Mouse (Mus musculus) liver, embryonic 14.5 days (tissue): ENCODE measurements around the gene Vmn1r124. TPM values are rescaled to one million over a fixed set of nuclear protein-coding genes. Genes with fewer than 3 reads are reported as not detected.
"Not testable (repeated sequence)": the region's sequence is repeated elsewhere in the genome, so short reads cannot be mapped to it uniquely, and the experiment has no call there.

Experiments used
- ATAC-seq: fragments of 200-750 bp; cut with Nextera tagmentation; 2 replicates; pipeline ENCODE4 v1.8.0; 2017; ENCODE audit warnings: moderate number of reproducible peaks, mild to moderate bottlenecking, moderate library complexity; ENCODE audit not compliant: insufficient read depth
- DNase-seq, 3 experiments: peaks; one replicate each; pipeline ENCODE4 v3.0.0-alpha.2; 2012 to 2013; ENCODE audit warnings: low read depth in 3 of 3, low spot score in 3 of 3
- H3K27ac ChIP-seq: fragments of 300-500 bp; sonication (generic); 2 replicates; pipeline ENCODE4 v1.5.1; 2014; ENCODE audit warnings: moderate library complexity, mild to moderate bottlenecking, control low read depth, inconsistent platforms
- H3K27me3 ChIP-seq: fragments of 300-500 bp; sonication (generic); 2 replicates; pipeline ENCODE4 v1.6.1; 2014; ENCODE audit warnings: mild to moderate bottlenecking, low read length, moderate library complexity; ENCODE audit not compliant: control insufficient read depth, insufficient read depth
- H3K36me3 ChIP-seq: fragments of 300-500 bp; sonication (generic); replicated peaks from 2 replicates; pipeline ENCODE4 v1.6.1; 2014; ENCODE audit warnings: low read depth; ENCODE audit not compliant: control insufficient read depth, insufficient read depth
- H3K4me1 ChIP-seq, 2 experiments: fragments of 200-500 bp in 1 of 2; fragments of 300-500 bp in 1 of 2; sonication (generic) in 1 of 2; replicated peaks; 2 replicates each; pipeline ENCODE4 v1.6.1; 2012 to 2014; ENCODE audit warnings: antibody characterized with exemption in 1 of 2, inconsistent platforms in 1 of 2, low read length in 1 of 2; ENCODE audit not compliant: control insufficient read depth in 2 of 2, insufficient read depth in 2 of 2
- H3K4me2 ChIP-seq: fragments of 300-500 bp; sonication (generic); 2 replicates; pipeline ENCODE4 v1.6.1; 2014; ENCODE audit warnings: low read depth, mild to moderate bottlenecking, control low read depth, moderate library complexity
- H3K4me3 ChIP-seq, 2 experiments: fragments of 200-500 bp in 1 of 2; fragments of 300-500 bp in 1 of 2; sonication (generic) in 1 of 2; 2 replicates each; pipeline ENCODE4 v1.5.1; 2012 to 2014; ENCODE audit warnings: low read depth in 2 of 2, low read length in 2 of 2, mild to moderate bottlenecking in 2 of 2, control low read depth in 1 of 2, inconsistent platforms in 1 of 2, moderate library complexity in 1 of 2; ENCODE audit not compliant: insufficient read depth in 1 of 2
- H3K9ac ChIP-seq: fragments of 300-500 bp; sonication (generic); replicated peaks from 2 replicates; pipeline ENCODE4 v1.6.1; 2014; ENCODE audit warnings: mild to moderate bottlenecking, control low read depth, moderate library complexity
- H3K9me3 ChIP-seq: fragments of 300-500 bp; sonication (generic); 2 replicates; pipeline ENCODE4 v1.6.1; 2016; ENCODE audit warnings: low read length, mixed read lengths; ENCODE audit not compliant: control insufficient read depth
- WGBS: fragments of 180-500 bp; shearing (Covaris S2); extraction: QIAGEN DNeasy Blood & Tissue Kit; methylation state at CpG from one replicate; pipeline ENCODE4 v1.1.7; 2014; ENCODE audit not compliant: insufficient replicate concordance; 5-methylcytosine and 5-hydroxymethylcytosine counted together
- polyA plus RNA-seq, 2 experiments: library from polyadenylated mRNA; depleted of rRNA in 1 of 2; stranded (reverse) in 1 of 2; unstranded in 1 of 2; fragments of >200 nt; fragmentation: Nextera tagmentation in 1 of 2; extraction: Ambion mirVana in 1 of 2; gene quantifications; 2 replicates each; pipeline versions ENCODE4 v1.2.1 to v1.2.3; 2012 to 2014

The Vmn1r124 gene
- polyA plus RNA-seq (2012; rRNA removed) (not detected in 2 replicates), polyA plus RNA-seq (2014; fragmentation: Nextera tagmentation; extraction: Ambion mirVana) (not detected in 2 replicates)

- WGBS: 56% methylated on average over 4 of the region's 4 CpGs
- H3K4me1 ChIP-seq, H3K36me3 ChIP-seq, DNase-seq, H3K4me2 ChIP-seq, ATAC-seq, H3K9ac ChIP-seq, H3K4me3 ChIP-seq, H3K27ac ChIP-seq, H3K27me3 ChIP-seq, H3K9me3 ChIP-seq: not testable (repeated sequence)
These were observed at the start of gene Vmn1r124 for GRCm38 (mm10) chr7:21260517-21260916. Gene Vmn1r124, minus strand, starts transcription at chr7:21260617.

- not testable (repeated sequence) for DNase-seq, H3K9ac ChIP-seq, ATAC-seq, H3K36me3 ChIP-seq, H3K27ac ChIP-seq, H3K4me3 ChIP-seq, H3K4me2 ChIP-seq, H3K9me3 ChIP-seq, H3K27me3 ChIP-seq, H3K4me1 ChIP-seq
- no CpG with 5 or more reads among the region's 5 CpGs for WGBS
These were observed 41.0 kb upstream of the Vmn1r124 start, which contains the start of gene Vmn1r126 for GRCm38 (mm10) chr7:21301367-21301766. Gene Vmn1r126, minus strand, starts transcription at chr7:21301467.

GRCm38 (mm10) chr7:21271879-21272278 is 11.5 kb upstream of the Vmn1r124 start, which contains the start of gene Vmn1r125:
Gene Vmn1r125, plus strand, starts transcription at chr7:21272179.
- ATAC-seq, H3K9ac ChIP-seq, DNase-seq, H3K27me3 ChIP-seq, H3K27ac ChIP-seq, H3K4me2 ChIP-seq, H3K4me1 ChIP-seq, H3K9me3 ChIP-seq, H3K4me3 ChIP-seq, H3K36me3 ChIP-seq: not testable (repeated sequence)
- 44% methylated on average over 3 of the region's 3 CpGs for WGBS

Other genes with a start within 250 kb of the Vmn1r124 start
- not detected in 2 replicates for gene Vmn1r119, start 248.2 kb downstream of the Vmn1r124 start, polyA plus RNA-seq (2012; rRNA removed)
- not detected in 2 replicates for gene Vmn1r119, start 248.2 kb downstream of the Vmn1r124 start, polyA plus RNA-seq (2014; fragmentation: Nextera tagmentation; extraction: Ambion mirVana)
- gene Vmn1r120, start 206.8 kb downstream of the Vmn1r124 start, polyA plus RNA-seq (2012; rRNA removed): not detected in 2 replicates
- not detected in 2 replicates for gene Vmn1r120, start 206.8 kb downstream of the Vmn1r124 start, polyA plus RNA-seq (2014; fragmentation: Nextera tagmentation; extraction: Ambion mirVana)
- gene Vmn1r121, start 162.1 kb downstream of the Vmn1r124 start, polyA plus RNA-seq (2012; rRNA removed): not detected in 2 replicates
- not detected in 2 replicates for gene Vmn1r121, start 162.1 kb downstream of the Vmn1r124 start, polyA plus RNA-seq (2014; fragmentation: Nextera tagmentation; extraction: Ambion mirVana)
- gene Vmn1r122, start 126.5 kb downstream of the Vmn1r124 start, polyA plus RNA-seq (2012; rRNA removed): not detected in 2 replicates
- not detected in 2 replicates for gene Vmn1r122, start 126.5 kb downstream of the Vmn1r124 start, polyA plus RNA-seq (2014; fragmentation: Nextera tagmentation; extraction: Ambion mirVana)
- not detected in 2 replicates for gene Vmn1r123, start 98.4 kb downstream of the Vmn1r124 start, polyA plus RNA-seq (2012; rRNA removed)
- not detected in 2 replicates for gene Vmn1r123, start 98.4 kb downstream of the Vmn1r124 start, polyA plus RNA-seq (2014; fragmentation: Nextera tagmentation; extraction: Ambion mirVana)
- gene Gm5157, start 70.2 kb downstream of the Vmn1r124 start, polyA plus RNA-seq (2012; rRNA removed): not detected in 2 replicates
- not detected in 2 replicates for gene Gm5157, start 70.2 kb downstream of the Vmn1r124 start, polyA plus RNA-seq (2014; fragmentation: Nextera tagmentation; extraction: Ambion mirVana)
- not detected in 2 replicates for gene Vmn1r125, start 11.6 kb upstream of the Vmn1r124 start, polyA plus RNA-seq (2012; rRNA removed)
- not detected in 2 replicates for gene Vmn1r125, start 11.6 kb upstream of the Vmn1r124 start, polyA plus RNA-seq (2014; fragmentation: Nextera tagmentation; extraction: Ambion mirVana)
- gene Vmn1r126, start 40.9 kb upstream of the Vmn1r124 start, polyA plus RNA-seq (2012; rRNA removed): not detected in 2 replicates
- not detected in 2 replicates for gene Vmn1r126, start 40.9 kb upstream of the Vmn1r124 start, polyA plus RNA-seq (2014; fragmentation: Nextera tagmentation; extraction: Ambion mirVana)
- gene Vmn1r127, start 59.2 kb upstream of the Vmn1r124 start, polyA plus RNA-seq (2012; rRNA removed): not detected in 2 replicates
- gene Vmn1r127, start 59.2 kb upstream of the Vmn1r124 start, polyA plus RNA-seq (2014; fragmentation: Nextera tagmentation; extraction: Ambion mirVana): not detected in 2 replicates
- not detected in 2 replicates for gene Vmn1r128, start 88.8 kb upstream of the Vmn1r124 start, polyA plus RNA-seq (2012; rRNA removed)
- not detected in 2 replicates for gene Vmn1r128, start 88.8 kb upstream of the Vmn1r124 start, polyA plus RNA-seq (2014; fragmentation: Nextera tagmentation; extraction: Ambion mirVana)
- not detected in 2 replicates for gene Vmn1r129, start 100.7 kb upstream of the Vmn1r124 start, polyA plus RNA-seq (2012; rRNA removed)
- not detected in 2 replicates for gene Vmn1r129, start 100.7 kb upstream of the Vmn1r124 start, polyA plus RNA-seq (2014; fragmentation: Nextera tagmentation; extraction: Ambion mirVana)
- gene Gm6882, start 172.1 kb upstream of the Vmn1r124 start, polyA plus RNA-seq (2012; rRNA removed): not detected in 2 replicates
- gene Gm6882, start 172.1 kb upstream of the Vmn1r124 start, polyA plus RNA-seq (2014; fragmentation: Nextera tagmentation; extraction: Ambion mirVana): not detected in 2 replicates